Mouse (Mus musculus) large intestine, adult 2 months (tissue): Measurements from ENCODE around the gene Lrrc61. TPM values are rescaled to one million over a fixed set of nuclear protein-coding genes. Genes with fewer than 3 reads are reported as not detected.

ENCODE experiments used
- polyA plus RNA-seq: library from polyadenylated mRNA; depleted of rRNA; stranded (reverse); fragments of >200 nt; gene quantifications from 2 replicates; pipeline ENCODE4 v1.2.3, GENCODE M21; 2012; rRNA removed

The Lrrc61 gene
- polyA plus RNA-seq, 1 experiment = 12.1 TPM

Other genes starting within 250 kb of the Lrrc61 start
- gene Krba1, start 159.2 kb upstream of the Lrrc61 start, polyA plus RNA-seq = 11.4 and 11.6 TPM in 2 replicates
- 13.2 and 19.4 TPM in 2 replicates for gene Zfp467, start 109.0 kb upstream of the Lrrc61 start, polyA plus RNA-seq
- gene Sspo, start 106.6 kb upstream of the Lrrc61 start, polyA plus RNA-seq = 1.0 and 1.1 TPM in 2 replicates
- gene Atp6v0e2, start 17.2 kb upstream of the Lrrc61 start, polyA plus RNA-seq = 41.1 and 45.9 TPM in 2 replicates
- 80.9 and 95.3 TPM in 2 replicates for gene Rarres2, start 18.0 kb downstream of the Lrrc61 start, polyA plus RNA-seq
- gene Gm45021, start 34.8 kb downstream of the Lrrc61 start, polyA plus RNA-seq = not detected in 2 replicates
- 8.5 and 9.5 TPM in 2 replicates for gene Repin1, start 39.1 kb downstream of the Lrrc61 start, polyA plus RNA-seq
- gene Gm44965, start 39.1 kb downstream of the Lrrc61 start, polyA plus RNA-seq = not detected in 2 replicates
- 1.6 and 1.9 TPM in 2 replicates for gene Zfp775, start 47.3 kb downstream of the Lrrc61 start, polyA plus RNA-seq
- gene AI854703, start 72.0 kb downstream of the Lrrc61 start, polyA plus RNA-seq = 0.52 and 0.63 TPM in 2 replicates
- gene Gimap8, start 92.4 kb downstream of the Lrrc61 start, polyA plus RNA-seq = 2.6 and 4.5 TPM in 2 replicates
- 5.6 and 8.2 TPM in 2 replicates for gene Gimap9, start 121.3 kb downstream of the Lrrc61 start, polyA plus RNA-seq
- gene Gimap4, start 129.8 kb downstream of the Lrrc61 start, polyA plus RNA-seq = 20.7 and 24.6 TPM in 2 replicates
- gene Gimap6, start 153.4 kb downstream of the Lrrc61 start, polyA plus RNA-seq = 11.9 and 12.3 TPM in 2 replicates
- gene Gm28053, start 163.8 kb downstream of the Lrrc61 start, polyA plus RNA-seq = 0.17 TPM in 1 of 2 replicates, not detected in the other
- gene Gimap7, start 163.8 kb downstream of the Lrrc61 start, polyA plus RNA-seq = 4.7 and 5.0 TPM in 2 replicates
- 12.2 and 13.9 TPM in 2 replicates for gene Gimap1, start 184.3 kb downstream of the Lrrc61 start, polyA plus RNA-seq
- gene Gimap5, start 191.4 kb downstream of the Lrrc61 start, polyA plus RNA-seq = 13.0 and 15.0 TPM in 2 replicates
- gene Gimap3, start 216.1 kb downstream of the Lrrc61 start, polyA plus RNA-seq = 22.1 and 22.2 TPM in 2 replicates